Mouse (Mus musculus) spleen, adult 2 months (tissue): ENCODE measurements around the gene Filip1l.

ENCODE experiments used
- CTCF ChIP-seq: fragments of 200-500 bp; IDR thresholded peaks from 2 replicates; pipeline ENCODE4 v1.5.1; 2011; ENCODE audit warnings: mild to moderate bottlenecking, inconsistent platforms; ENCODE audit not compliant: insufficient read depth, insufficient read length, insufficient replicate concordance; ENCODE audit errors: extremely low read depth
- POLR2A ChIP-seq: fragments of 200-500 bp; IDR thresholded peaks from 2 replicates; pipeline ENCODE4 v1.6.1; 2011; ENCODE audit warnings: low read depth, low read length, inconsistent platforms

DNA sequence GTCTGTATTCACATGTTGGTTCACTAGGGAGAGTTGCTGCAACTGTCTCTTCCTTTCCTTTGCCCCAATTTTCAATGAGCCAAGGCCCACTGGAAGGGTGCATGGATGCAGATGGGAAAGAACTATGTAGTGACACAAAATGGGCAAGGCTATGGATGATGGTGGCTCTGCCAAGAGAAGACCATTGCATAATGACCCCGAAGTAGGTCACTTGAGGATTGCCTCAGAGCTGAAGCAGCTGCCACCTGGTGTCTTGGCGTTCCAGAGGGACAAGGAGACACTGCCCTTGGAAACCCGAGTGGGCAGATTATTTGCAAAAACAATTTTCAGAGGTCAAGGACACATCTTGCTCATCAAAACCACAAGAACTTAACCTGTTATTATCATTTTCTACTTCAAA, 3.9 kb upstream of the Filip1l start:
- no peak for TF ChIP-seq POLR2A
- TF ChIP-seq CTCF, result no peak
